Mouse (Mus musculus): ENCODE results near the gene Chst11. TPM values are rescaled to one million over a fixed set of nuclear protein-coding genes. Genes with fewer than 3 reads are reported as not detected.

Gene Chst11
- total and polyA plus RNA-seq, 3 experiments: 3.1 to 10.6 TPM; not detected in 1

- H3K4me1 ChIP-seq (ENCODE audit: control insufficient read depth in 1 of 2, insufficient read depth in 2 of 2, low read length in 2 of 2): peaks cover 20 to 24% of the 10 kb centered on the region in 2 experiments
Measured at GRCm38 (mm10) chr10:83157289-83157688, 172.0 kb downstream of the Chst11 start.

GRCm38 (mm10) chr10:83158322-83158721 is 173.0 kb downstream of the Chst11 start:
- no peak overlapping the region for H3K4me3 ChIP-seq (ENCODE audit: control insufficient read depth in 1 of 2, insufficient read depth in 1 of 2, low read depth in 2 of 2, low read length in 2 of 2)
- H3K9me3 ChIP-seq (replicated peaks; ENCODE audit: insufficient read depth, low read length): no peaks in the 10 kb centered on the region
- H3K79me2 ChIP-seq (ENCODE audit: control insufficient read depth, insufficient read depth, low read length, poor library complexity): no peaks in the 10 kb centered on the region
- peaks cover 10 to 14% of the 10 kb centered on the region in 2 experiments for H3K4me1 ChIP-seq (ENCODE audit: control insufficient read depth in 1 of 2, insufficient read depth in 2 of 2, low read length in 2 of 2)
- H3K27ac ChIP-seq (ENCODE audit: control insufficient read depth, low read depth, low read length): no peak overlapping the region
- no peaks in the 10 kb centered on the region for H3K27me3 ChIP-seq (ENCODE audit: control insufficient read depth in 1 of 2, insufficient read depth in 2 of 2, low read length in 2 of 2)
- DNase-seq (ENCODE audit: low read depth, low spot score): no peak
- no peak overlapping the region for H3K9ac ChIP-seq (ENCODE audit: control insufficient read depth, low read depth, low read length, poor library complexity, severe bottlenecking)
- H3K36me3 ChIP-seq (ENCODE audit: control insufficient read depth in 1 of 2, insufficient read depth in 2 of 2, low read length in 2 of 2): peaks cover 0 to 10% of the 10 kb centered on the region in 2 experiments; a peak in 2 of 4 replicates
- no peak for TF ChIP-seq POLR2AphosphoS2 (IDR thresholded peaks at IDR 0.05; ENCODE audit: low read length)
- no peak for TF ChIP-seq TBP (IDR thresholded peaks at IDR 0.05; ENCODE audit: low read depth, low read length)
- TF ChIP-seq GABPA (IDR thresholded peaks at IDR 0.05; ENCODE audit: low read depth, low read length): no peak
- TF ChIP-seq RAD21 (IDR thresholded peaks at IDR 0.05; ENCODE audit: low read depth, low read length): no peak
- TF ChIP-seq HCFC1 (IDR thresholded peaks at IDR 0.05; ENCODE audit: low read depth, low read length): no peak
- TF ChIP-seq KAT2A (conservative IDR thresholded peaks at IDR 0.05; ENCODE audit: low read depth, low read length): no peak

More at GRCm38 (mm10) chr10:83157289-83157688, 172.0 kb downstream of the Chst11 start:
- no peaks in the 10 kb centered on the region for H3K79me2 ChIP-seq (ENCODE audit: control insufficient read depth, insufficient read depth, low read length, poor library complexity)
- TF ChIP-seq MAX (IDR thresholded peaks at IDR 0.05; ENCODE audit: low read length): no peak
- TF ChIP-seq GATA1 (IDR thresholded peaks at IDR 0.05; ENCODE audit: low read depth, low read length): 0 out of 2 replicates have a peak, but pooled peaks have one; percentile 16
- TF ChIP-seq MYC (IDR thresholded peaks at IDR 0.05; ENCODE audit: low read depth, low read length): no peak
- 0 out of 2 replicates have a peak, but pooled peaks have one; percentile 26 for TF ChIP-seq TCF12 (IDR thresholded peaks at IDR 0.05; ENCODE audit: low read depth, low read length)
- TF ChIP-seq TAL1 (IDR thresholded peaks at IDR 0.05; ENCODE audit: low read length): 0 out of 2 replicates have a peak, but pooled peaks have one; percentile 6
- 0 out of 4 replicates have a peak, but pooled peaks have one; percentile 19 to 21 for TF ChIP-seq EP300 (IDR thresholded peaks at IDR 0.05; ENCODE audit: low read depth in 1 of 2, low read length in 2 of 2)
- H3K27me3 ChIP-seq (ENCODE audit: control insufficient read depth in 1 of 2, insufficient read depth in 2 of 2, low read length in 2 of 2): no peaks in the 10 kb centered on the region
- no peak overlapping the region for H3K4me3 ChIP-seq (ENCODE audit: control insufficient read depth in 1 of 2, insufficient read depth in 1 of 2, low read depth in 2 of 2, low read length in 2 of 2)
- H3K9me3 ChIP-seq (replicated peaks; ENCODE audit: insufficient read depth, low read length): no peaks in the 10 kb centered on the region
- peak; percentile 62 for DNase-seq (ENCODE audit: low read depth, low spot score)
- no peak overlapping the region for H3K9ac ChIP-seq (ENCODE audit: control insufficient read depth, low read depth, low read length, poor library complexity, severe bottlenecking)
- no peak overlapping the region for H3K27ac ChIP-seq (ENCODE audit: control insufficient read depth, low read depth, low read length)
- peaks cover 0 to 16% of the 10 kb centered on the region in 2 experiments; a peak in 2 of 4 replicates for H3K36me3 ChIP-seq (ENCODE audit: control insufficient read depth in 1 of 2, insufficient read depth in 2 of 2, low read length in 2 of 2)

- Histone ChIP-seq H3K27me3 (ENCODE audit: control insufficient read depth in 1 of 2, insufficient read depth in 2 of 2, low read length in 2 of 2) (no peaks in the 10 kb centered on the region), H3K27ac (ENCODE audit: control insufficient read depth, low read depth, low read length) (no peak overlapping the region), H3K4me3 (ENCODE audit: control insufficient read depth in 1 of 2, insufficient read depth in 1 of 2, low read depth in 2 of 2, low read length in 2 of 2) (no peak overlapping the region), H3K4me1 (ENCODE audit: control insufficient read depth in 1 of 2, insufficient read depth in 2 of 2, low read length in 2 of 2) (peaks cover 3 to 5% of the 10 kb centered on the region in 2 experiments), H3K36me3 (ENCODE audit: control insufficient read depth in 1 of 2, insufficient read depth in 2 of 2, low read length in 2 of 2) (peaks cover 0 to 3% of the 10 kb centered on the region in 2 experiments; a peak in 2 of 4 replicates), H3K79me2 (ENCODE audit: control insufficient read depth, insufficient read depth, low read length, poor library complexity) (no peaks in the 10 kb centered on the region), H3K9ac (ENCODE audit: control insufficient read depth, low read depth, low read length, poor library complexity, severe bottlenecking) (no peak overlapping the region), H3K9me3 (replicated peaks; ENCODE audit: insufficient read depth, low read length) (no peaks in the 10 kb centered on the region)
- TF ChIP-seq ELF1 (IDR thresholded peaks at IDR 0.05; ENCODE audit: low read depth, low read length) (no peak), SIN3A (IDR thresholded peaks at IDR 0.05; ENCODE audit: low read length) (no peak), POLR2AphosphoS2 (IDR thresholded peaks at IDR 0.05; ENCODE audit: low read length) (no peak), CTCF (IDR thresholded peaks at IDR 0.05 in 2 of 3, conservative IDR thresholded peaks at IDR 0.05 in 1 of 3; ENCODE audit: control insufficient read depth in 1 of 3, insufficient read depth in 1 of 3, low read depth in 2 of 3, low read length in 3 of 3, poor library complexity in 1 of 3, severe bottlenecking in 1 of 3) (no peak), HCFC1 (IDR thresholded peaks at IDR 0.05; ENCODE audit: low read depth, low read length) (no peak), ZKSCAN1 (IDR thresholded peaks at IDR 0.05; ENCODE audit: low read depth, low read length) (no peak), TAL1 (IDR thresholded peaks at IDR 0.05; ENCODE audit: low read length) (no peak), USF2 (IDR thresholded peaks at IDR 0.05; ENCODE audit: borderline replicate concordance in 1 of 2, insufficient read depth in 1 of 2, low read depth in 1 of 2, low read length in 2 of 2) (no peak), RAD21 (IDR thresholded peaks at IDR 0.05; ENCODE audit: low read depth, low read length) (no peak), E2F4 (IDR thresholded peaks at IDR 0.05; ENCODE audit: borderline replicate concordance, low read depth, low read length) (no peak), MXI1 (IDR thresholded peaks at IDR 0.05; ENCODE audit: low read depth, low read length) (no peak), TBP (IDR thresholded peaks at IDR 0.05; ENCODE audit: low read depth, low read length) (no peak), GABPA (IDR thresholded peaks at IDR 0.05; ENCODE audit: low read depth, low read length) (no peak), ZNF384 (IDR thresholded peaks at IDR 0.05; ENCODE audit: low read depth, low read length) (no peak), POLR2AphosphoS5 (IDR thresholded peaks at IDR 0.05; ENCODE audit: borderline replicate concordance, low read depth, low read length) (no peak)
- no peak for DNase-seq (ENCODE audit: low read depth, low spot score)
Measured at GRCm38 (mm10) chr10:83159229-83159628, 173.9 kb downstream of the Chst11 start.
